Mouse (Mus musculus): ENCODE results near the gene Inpp5f. TPM values are rescaled to one million over a fixed set of nuclear protein-coding genes. Genes with fewer than 3 reads are reported as not detected.
"Not testable (repeated sequence)": the region's sequence is repeated elsewhere in the genome, so short reads cannot be mapped to it uniquely, and the experiment has no call there.

Inpp5f gene
- polyA plus RNA-seq, 1 experiment from 2014 or later, result 136 TPM

DNA sequence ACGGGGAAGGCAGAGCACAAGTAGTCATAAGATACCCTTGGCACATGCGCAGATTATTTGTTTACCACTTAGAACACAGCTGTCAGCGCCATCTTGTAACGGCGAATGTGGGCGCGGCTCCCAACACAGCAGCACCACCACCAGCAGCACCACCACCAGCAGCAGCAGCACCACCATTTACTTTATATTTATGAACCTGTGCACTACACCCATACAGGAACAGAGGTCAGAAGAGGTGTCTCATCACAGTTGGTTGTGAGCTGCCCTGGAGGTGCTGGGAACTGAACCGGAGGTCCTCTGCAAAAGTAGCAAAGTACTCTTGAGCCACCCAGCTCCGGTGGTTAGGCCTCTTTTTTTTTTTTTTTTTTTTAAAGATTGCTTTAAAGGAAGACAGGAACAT, 1.2 kb upstream of the Inpp5f start:
- peaks cover 18% of the 10 kb centered on the region for H3K4me1 ChIP-seq
- WGBS, result 98% methylated on average over 8 of the region's 9 CpGs
- not testable (repeated sequence) for ATAC-seq (ENCODE audit: low FRiP score)

DNA sequence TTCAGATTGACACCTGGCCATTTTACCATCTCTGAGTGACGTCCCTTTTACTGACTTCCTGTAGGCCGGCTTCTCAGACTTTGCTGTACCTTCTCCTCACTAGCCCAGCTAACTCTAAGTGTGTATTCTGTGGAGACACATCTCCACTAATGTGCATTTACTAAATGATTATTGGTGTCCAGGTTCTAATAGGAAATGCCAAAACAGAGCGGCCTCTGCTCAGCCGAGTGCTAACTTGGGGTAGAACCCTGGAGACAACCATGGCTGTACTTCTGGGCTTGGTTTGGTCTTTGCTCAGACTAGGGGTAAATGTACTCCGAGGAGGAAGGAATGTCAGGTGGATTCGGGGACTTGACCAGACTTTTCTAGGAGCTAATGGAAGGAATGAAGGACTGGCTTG, 638 bp upstream of the Inpp5f start:
- Histone ChIP-seq H3K4me1 (peaks cover 18% of the 10 kb centered on the region), H3K27me3 (peaks cover 6% of the 10 kb centered on the region; the same call in 1 of the 2 replicates), H3K4me2 (peak overlapping the region; percentile 95), H3K9ac (no peak overlapping the region), H3K27ac (peak overlapping the region; percentile 54), H3K9me3 (no peaks in the 10 kb centered on the region), H3K36me3 (replicated peaks) (no peaks in the 10 kb centered on the region), H3K4me3 (replicated peaks) (peak overlapping the region; percentile 77)
- ATAC-seq (ENCODE audit: low FRiP score), result peak; percentile 25
- 86% methylated on average over 6 of the region's 6 CpGs for WGBS

More for the DNA sequence above, 1.2 kb upstream of the Inpp5f start:
- not testable (repeated sequence) for H3K36me3 ChIP-seq (replicated peaks); H3K4me2 ChIP-seq; H3K9ac ChIP-seq; H3K27me3 ChIP-seq; H3K9me3 ChIP-seq; H3K27ac ChIP-seq; H3K4me3 ChIP-seq (replicated peaks)

DNA sequence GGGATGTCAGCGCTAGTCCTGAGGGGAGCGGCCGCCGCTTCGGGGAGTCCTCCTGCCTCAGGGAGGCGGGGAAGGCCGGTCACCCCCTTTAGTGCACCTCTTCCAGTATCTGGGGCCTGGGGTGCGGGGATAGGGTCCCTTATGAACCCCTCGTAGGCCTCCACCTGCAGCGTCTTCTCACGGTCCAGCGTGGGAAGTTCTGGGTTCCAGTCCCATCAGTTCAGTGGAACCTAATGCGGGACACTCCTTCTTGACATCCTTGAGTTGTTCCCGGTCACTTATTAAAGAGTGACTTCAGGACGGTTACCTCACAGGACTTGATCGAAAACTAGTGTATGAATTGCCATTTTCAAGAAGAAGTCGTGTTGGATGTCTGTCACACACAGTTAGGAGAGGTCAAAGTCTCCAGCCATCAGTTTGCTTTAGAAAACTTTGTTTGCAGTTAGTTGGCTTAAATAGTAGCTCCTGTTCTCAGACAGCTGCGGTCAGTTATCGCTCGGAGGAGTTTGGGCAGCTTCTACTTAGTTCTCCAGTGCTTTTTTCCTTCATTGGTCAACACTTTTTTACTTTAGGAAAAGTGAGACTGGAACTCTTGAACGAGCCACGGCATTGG, 777 bp downstream of the Inpp5f start:
- H3K9me3 ChIP-seq, result no peaks in the 10 kb centered on the region
- 19% methylated on average over 22 of the region's 22 CpGs for WGBS
- peak overlapping the region; percentile 77 for H3K4me3 ChIP-seq (replicated peaks)
- peak overlapping the region; percentile 84 for H3K9ac ChIP-seq
- H3K27ac ChIP-seq, result peak overlapping the region; percentile 76; the same call in 1 of the 2 replicates
- peaks cover 6% of the 10 kb centered on the region; the same call in 1 of the 2 replicates for H3K27me3 ChIP-seq
- ATAC-seq (ENCODE audit: low FRiP score), result no peak
- no peaks in the 10 kb centered on the region for H3K36me3 ChIP-seq (replicated peaks)
- H3K4me1 ChIP-seq, result peaks cover 18% of the 10 kb centered on the region
- peak overlapping the region; percentile 95 for H3K4me2 ChIP-seq

DNA sequence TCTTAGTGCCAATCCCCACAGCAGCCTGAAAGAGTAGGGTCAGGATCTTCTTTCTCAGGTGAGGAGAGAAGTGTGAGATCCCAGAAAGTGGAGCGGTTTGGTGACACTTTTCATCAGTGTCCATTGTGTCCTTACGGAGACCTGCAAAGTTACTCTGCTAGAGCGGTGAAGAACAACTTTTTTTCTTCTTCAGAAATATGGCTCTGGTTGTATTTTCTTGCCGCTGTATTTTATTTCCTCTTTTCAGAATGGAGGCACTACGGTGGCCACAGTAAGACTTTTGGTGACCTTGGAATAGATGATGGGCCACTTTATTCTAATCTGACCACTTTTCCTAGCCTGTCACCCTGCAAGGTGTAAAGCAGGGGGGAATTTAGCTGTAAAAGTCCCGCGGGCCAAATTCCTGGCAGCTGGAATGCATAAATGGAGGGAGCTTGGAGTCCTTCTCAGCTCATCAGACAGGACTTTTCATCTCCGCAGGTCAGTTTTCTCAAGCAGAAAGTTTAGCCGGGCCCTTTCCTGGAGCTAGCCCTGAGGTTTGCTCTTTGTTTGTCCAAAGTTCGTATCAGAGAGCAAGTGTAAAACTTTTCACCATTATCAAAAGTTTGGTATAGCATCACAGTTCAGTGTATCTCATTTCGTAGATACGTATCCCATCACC, 1.5 kb downstream of the Inpp5f start:
- no peak for ATAC-seq (ENCODE audit: low FRiP score)
- no peaks in the 10 kb centered on the region for H3K9me3 ChIP-seq
- H3K4me1 ChIP-seq, result peaks cover 18% of the 10 kb centered on the region
- peaks cover 6% of the 10 kb centered on the region; the same call in 1 of the 2 replicates for H3K27me3 ChIP-seq
- no peak overlapping the region for H3K9ac ChIP-seq
- no peak overlapping the region for H3K27ac ChIP-seq
- peak overlapping the region; percentile 95 for H3K4me2 ChIP-seq
- H3K4me3 ChIP-seq (replicated peaks), result peak overlapping the region; percentile 77
- WGBS, result 83% methylated on average over 12 of the region's 12 CpGs
- H3K36me3 ChIP-seq (replicated peaks), result no peaks in the 10 kb centered on the region

DNA sequence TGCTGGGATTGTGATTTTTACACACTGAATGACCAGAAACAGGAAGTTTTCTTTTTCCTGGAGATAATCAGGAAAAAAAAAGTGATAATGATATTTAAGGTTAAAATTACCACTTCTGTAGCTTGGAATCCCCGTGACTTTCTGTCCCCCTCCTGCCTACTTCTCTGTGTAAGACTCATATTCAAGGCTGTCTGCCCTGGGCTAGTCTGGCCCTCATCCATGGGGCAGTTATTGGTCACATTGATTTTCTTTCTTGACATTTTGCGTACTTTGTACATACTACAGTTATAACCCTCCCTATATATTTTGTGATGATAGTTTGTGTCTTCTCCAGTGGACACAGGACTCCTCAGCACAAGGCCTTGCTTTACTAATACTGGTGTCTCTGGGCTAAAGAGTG, 2.5 kb downstream of the Inpp5f start:
- no peak overlapping the region for H3K4me2 ChIP-seq
- no peak overlapping the region for H3K27ac ChIP-seq
- H3K27me3 ChIP-seq, result peaks cover 6% of the 10 kb centered on the region; the same call in 1 of the 2 replicates
- ATAC-seq (ENCODE audit: low FRiP score), result no peak
- H3K4me1 ChIP-seq, result peaks cover 18% of the 10 kb centered on the region
- WGBS, result 93% methylated on average over 2 of the region's 2 CpGs
- no peaks in the 10 kb centered on the region for H3K9me3 ChIP-seq
- no peak overlapping the region for H3K4me3 ChIP-seq (replicated peaks)
- H3K36me3 ChIP-seq (replicated peaks), result no peaks in the 10 kb centered on the region
- H3K9ac ChIP-seq, result no peak overlapping the region

DNA sequence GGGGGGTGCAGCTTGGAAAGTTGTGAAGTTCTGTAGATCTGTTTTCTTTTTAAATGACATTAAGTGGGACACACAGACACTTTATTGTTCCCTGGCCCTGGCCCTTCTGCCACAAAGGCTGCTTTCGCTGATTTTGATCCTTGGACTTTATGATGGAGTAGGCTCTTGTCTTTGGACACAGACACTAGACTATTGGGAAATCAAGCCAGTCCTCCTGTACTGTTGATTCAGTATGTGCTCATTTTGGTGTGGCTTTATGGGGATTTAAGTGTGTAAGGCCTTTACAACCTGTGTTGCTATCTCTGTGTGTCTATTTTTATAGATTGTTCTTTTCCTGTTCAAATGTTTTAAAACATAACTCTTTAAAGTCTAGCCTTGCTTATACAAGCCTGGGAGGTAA, 6.5 kb downstream of the Inpp5f start:
- Histone ChIP-seq H3K9ac (no peak overlapping the region), H3K9me3 (no peaks in the 10 kb centered on the region), H3K27ac (no peak overlapping the region), H3K4me1 (peaks cover 12% of the 10 kb centered on the region), H3K4me2 (no peak overlapping the region), H3K36me3 (replicated peaks) (no peaks in the 10 kb centered on the region), H3K27me3 (0 out of 2 replicates have a peak, but pooled peaks cover 3% of the 10 kb centered on the region), H3K4me3 (replicated peaks) (no peak overlapping the region)
- WGBS, result 86% methylated on average over 1 of the region's 1 CpGs
- ATAC-seq (ENCODE audit: low FRiP score), result no peak

DNA sequence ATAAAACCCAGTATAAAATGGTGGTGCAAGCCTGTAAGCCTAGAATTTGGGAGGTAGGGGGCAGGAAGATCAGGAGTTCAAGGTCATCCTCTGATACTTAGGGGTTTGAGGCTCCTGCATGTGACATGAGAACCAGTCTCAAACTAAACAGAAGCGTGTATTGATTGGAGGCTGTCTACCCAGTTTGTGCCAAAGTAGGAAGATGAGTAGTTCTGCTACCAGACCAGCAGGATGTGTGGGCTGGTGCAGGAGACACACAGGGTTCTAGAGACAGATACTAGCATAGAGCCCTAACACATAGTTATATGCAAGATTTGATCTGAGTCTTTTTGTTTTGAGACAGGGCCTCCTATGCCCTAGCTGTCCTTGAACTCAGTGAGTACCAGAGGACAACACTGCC, 9.1 kb downstream of the Inpp5f start:
- 97% methylated on average over 1 of the region's 1 CpGs for WGBS

DNA sequence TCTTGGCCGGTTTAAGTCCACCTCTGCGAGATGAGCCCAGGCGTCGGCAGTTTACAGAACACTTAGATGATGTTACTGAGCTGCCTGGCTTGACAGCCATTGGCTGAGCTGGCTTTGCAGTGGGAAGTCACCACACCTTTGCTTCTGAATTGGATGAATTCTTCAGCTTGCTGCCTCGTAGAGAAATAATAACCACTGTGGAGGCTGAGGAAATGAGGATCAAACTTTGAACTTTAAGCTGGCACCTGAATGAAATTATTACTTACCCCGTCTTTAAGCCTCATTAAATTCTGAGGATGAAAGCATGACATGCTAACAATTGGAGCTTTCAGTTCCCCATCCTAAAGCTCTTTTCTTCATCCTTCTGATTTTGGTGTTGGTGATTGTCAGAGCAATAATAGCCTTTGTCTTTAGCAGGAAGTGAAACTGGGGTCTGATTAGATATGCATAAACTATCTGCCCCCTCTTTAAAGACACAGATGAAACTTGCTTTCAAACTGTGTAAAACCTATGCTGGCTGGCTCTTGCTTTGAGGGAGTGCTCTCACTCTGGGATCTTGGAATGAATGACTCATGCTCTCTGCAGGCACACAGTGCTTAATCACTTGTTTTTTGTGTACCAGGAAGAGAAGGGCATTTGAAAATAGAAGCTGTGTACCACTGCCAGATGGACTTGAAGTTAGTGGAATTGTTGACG, 11.3 kb downstream of the Inpp5f start:
- Histone ChIP-seq H3K27me3 (no peaks in the 10 kb centered on the region), H3K27ac (peak overlapping the region; percentile 1; the same call in 1 of the 2 replicates), H3K36me3 (replicated peaks) (no peaks in the 10 kb centered on the region), H3K9ac (no peak overlapping the region), H3K4me2 (no peak overlapping the region), H3K9me3 (no peaks in the 10 kb centered on the region), H3K4me1 (peaks cover 10% of the 10 kb centered on the region), H3K4me3 (replicated peaks) (no peak overlapping the region)
- ATAC-seq (ENCODE audit: low FRiP score), result peak; percentile 36; the same call in 1 of the 2 replicates
- 21% methylated on average over 7 of the region's 7 CpGs for WGBS

More for the DNA sequence above, 9.1 kb downstream of the Inpp5f start:
- Histone ChIP-seq H3K36me3 (replicated peaks) (no peaks in the 10 kb centered on the region), H3K9me3 (no peaks in the 10 kb centered on the region), H3K4me1 (peaks cover 10% of the 10 kb centered on the region), H3K27me3 (no peaks in the 10 kb centered on the region), H3K4me2 (no peak overlapping the region), H3K4me3 (replicated peaks) (no peak overlapping the region), H3K27ac (no peak overlapping the region), H3K9ac (no peak overlapping the region)
- ATAC-seq (ENCODE audit: low FRiP score), result no peak

DNA sequence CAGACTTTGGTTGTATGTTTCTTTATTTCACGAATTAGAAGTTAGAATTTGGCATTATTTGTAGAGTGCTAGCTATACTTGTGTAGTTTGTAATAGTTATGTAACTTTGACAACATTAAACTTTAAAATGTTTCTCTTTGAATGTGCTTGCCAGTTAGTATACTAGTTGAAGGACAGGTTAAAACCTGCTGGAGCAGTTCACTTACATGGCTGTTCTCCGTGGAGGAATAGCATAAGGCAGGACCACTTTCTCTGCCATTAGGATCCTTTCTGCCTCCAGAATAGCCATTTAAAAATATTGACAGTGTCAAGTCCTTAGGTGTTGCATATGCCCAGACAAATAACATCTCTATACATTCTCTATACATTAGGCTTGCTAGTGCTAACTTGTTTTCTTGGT, 11.9 kb downstream of the Inpp5f start:
- H3K27ac ChIP-seq, result no peak overlapping the region
- no peaks in the 10 kb centered on the region for H3K27me3 ChIP-seq
- no peaks in the 10 kb centered on the region for H3K9me3 ChIP-seq
- peaks cover 10% of the 10 kb centered on the region for H3K4me1 ChIP-seq
- ATAC-seq (ENCODE audit: low FRiP score), result no peak
- no peak overlapping the region for H3K4me2 ChIP-seq
- H3K9ac ChIP-seq, result no peak overlapping the region
- no peaks in the 10 kb centered on the region for H3K36me3 ChIP-seq (replicated peaks)
- no peak overlapping the region for H3K4me3 ChIP-seq (replicated peaks)
- 42% methylated on average over 2 of the region's 2 CpGs for WGBS

DNA sequence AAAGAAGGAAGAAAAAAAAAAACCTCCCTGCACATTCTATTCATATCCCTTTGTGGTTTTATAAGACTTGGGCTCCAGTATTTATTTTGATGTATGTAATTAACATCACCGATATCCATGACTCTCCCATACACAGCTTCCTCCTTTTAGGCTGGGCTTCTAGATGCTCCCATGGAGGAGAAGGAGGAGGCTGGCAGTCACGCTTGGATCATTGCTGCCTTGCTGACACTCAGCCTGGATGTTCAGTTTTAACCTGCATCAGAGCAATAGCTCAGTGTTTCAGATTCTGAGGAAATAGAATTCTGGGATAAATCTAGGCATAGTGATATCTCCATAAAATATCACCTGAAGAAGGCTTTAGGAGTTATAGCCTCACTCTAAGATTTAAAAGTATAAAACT, 14.3 kb downstream of the Inpp5f start:
- H3K4me3 ChIP-seq (replicated peaks), result no peak overlapping the region
- no peak for ATAC-seq (ENCODE audit: low FRiP score)
- H3K4me2 ChIP-seq, result no peak overlapping the region
- no peaks in the 10 kb centered on the region for H3K9me3 ChIP-seq
- H3K4me1 ChIP-seq, result peaks cover 10% of the 10 kb centered on the region
- H3K27ac ChIP-seq, result no peak overlapping the region
- 90% methylated on average over 2 of the region's 2 CpGs for WGBS
- H3K9ac ChIP-seq, result no peak overlapping the region
- no peaks in the 10 kb centered on the region for H3K36me3 ChIP-seq (replicated peaks)
- no peaks in the 10 kb centered on the region for H3K27me3 ChIP-seq

DNA sequence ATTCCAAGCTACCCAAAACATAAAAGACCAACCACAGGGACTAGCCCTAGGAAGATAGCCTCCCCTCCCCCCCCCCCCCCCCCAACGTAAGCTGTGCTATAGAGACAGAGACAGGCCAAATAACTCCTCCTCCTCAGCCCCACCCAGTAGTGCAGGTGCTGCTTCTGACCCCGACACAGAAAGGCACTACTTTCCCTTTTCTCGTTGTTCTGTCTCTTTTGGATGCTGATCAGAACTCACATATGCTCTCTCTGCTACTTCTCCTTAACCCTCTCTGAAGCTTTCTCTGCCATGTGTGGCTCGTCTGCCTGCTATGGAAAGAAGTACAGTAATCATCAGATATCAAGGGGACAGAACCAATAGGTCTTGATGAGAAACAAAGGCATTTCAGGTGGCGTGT, 15.5 kb downstream of the Inpp5f start:
- Histone ChIP-seq H3K9me3 (no peaks in the 10 kb centered on the region), H3K4me2 (no peak overlapping the region), H3K27ac (no peak overlapping the region), H3K36me3 (replicated peaks) (no peaks in the 10 kb centered on the region), H3K4me1 (peaks cover 10% of the 10 kb centered on the region), H3K4me3 (replicated peaks) (no peak overlapping the region), H3K9ac (no peak overlapping the region), H3K27me3 (no peaks in the 10 kb centered on the region)
- 79% methylated on average over 5 of the region's 5 CpGs for WGBS
- ATAC-seq (ENCODE audit: low FRiP score), result no peak

DNA sequence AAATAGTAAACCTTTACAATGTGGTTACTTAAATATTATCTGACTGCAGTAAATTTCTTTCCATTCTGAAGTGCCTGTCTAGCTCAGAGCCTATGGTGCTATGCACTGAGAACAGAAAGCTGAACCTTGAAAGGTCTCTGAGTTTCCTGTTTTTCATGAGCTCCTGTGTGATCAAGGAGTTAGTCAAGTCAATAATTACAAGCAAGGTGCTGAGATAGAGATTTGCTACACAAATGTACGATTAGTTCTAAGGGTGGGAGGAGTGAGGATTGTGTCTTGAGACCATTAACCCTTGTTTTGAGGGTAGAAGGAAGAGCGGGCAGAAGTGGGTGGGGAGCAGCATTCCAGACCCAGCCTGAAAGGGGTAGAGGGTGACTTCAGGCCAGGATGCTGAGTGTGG, 16.1 kb downstream of the Inpp5f start:
- H3K9ac ChIP-seq, result no peak overlapping the region
- H3K27me3 ChIP-seq, result no peaks in the 10 kb centered on the region
- no peak for ATAC-seq (ENCODE audit: low FRiP score)
- WGBS, result 84% methylated on average over 2 of the region's 2 CpGs
- H3K27ac ChIP-seq, result no peak overlapping the region
- H3K4me1 ChIP-seq, result peaks cover 6% of the 10 kb centered on the region
- no peak overlapping the region for H3K4me3 ChIP-seq (replicated peaks)
- no peak overlapping the region for H3K4me2 ChIP-seq
- no peaks in the 10 kb centered on the region for H3K36me3 ChIP-seq (replicated peaks)
- no peaks in the 10 kb centered on the region for H3K9me3 ChIP-seq

All from forebrain, embryonic 12.5 days (tissue).